Mouse (Mus musculus) lung, embryonic 16.5 days (tissue): Measurements from ENCODE around the gene Dao. TPM values are rescaled to one million over a fixed set of nuclear protein-coding genes. Genes with fewer than 3 reads are reported as not detected.

ENCODE experiments used
- ATAC-seq: fragments of 200-750 bp; cut with Nextera tagmentation; 2 replicates; pipeline ENCODE4 v1.8.0; 2017; ENCODE audit warnings: low read depth, mild to moderate bottlenecking, moderate library complexity
- H3K27ac ChIP-seq: fragments of 300-500 bp; sonication (generic); 2 replicates; pipeline ENCODE4 v1.5.1; 2014; ENCODE audit warnings: mild to moderate bottlenecking, control low read depth, low read length
- H3K27me3 ChIP-seq: fragments of 300-500 bp; sonication (generic); 2 replicates; pipeline ENCODE4 v1.6.1; 2014; ENCODE audit warnings: low read depth, low read length, mixed read lengths; ENCODE audit not compliant: control insufficient read depth, insufficient read depth
- H3K36me3 ChIP-seq: fragments of 300-500 bp; sonication (generic); 2 replicates; pipeline ENCODE4 v1.6.1; 2014; ENCODE audit warnings: low read length; ENCODE audit not compliant: control insufficient read depth, insufficient read depth
- H3K4me1 ChIP-seq: fragments of 300-500 bp; sonication (generic); replicated peaks from 2 replicates; pipeline ENCODE4 v1.6.1; 2014; ENCODE audit warnings: low read length, mixed read lengths; ENCODE audit not compliant: control insufficient read depth, insufficient read depth
- H3K4me2 ChIP-seq: fragments of 300-500 bp; sonication (generic); 2 replicates; pipeline ENCODE4 v1.6.1; 2014; ENCODE audit warnings: low read depth, low read length, control low read depth
- H3K4me3 ChIP-seq: fragments of 300-500 bp; sonication (generic); 2 replicates; pipeline ENCODE4 v1.5.1; 2014; ENCODE audit warnings: mild to moderate bottlenecking, low read length, control low read depth
- H3K9ac ChIP-seq: fragments of 300-500 bp; sonication (generic); 2 replicates; pipeline ENCODE4 v1.6.1; 2014; ENCODE audit warnings: low read length, control low read depth
- H3K9me3 ChIP-seq: fragments of 300-500 bp; sonication (generic); 2 replicates; pipeline ENCODE4 v1.6.1; 2016; ENCODE audit warnings: low read length; ENCODE audit not compliant: control insufficient read depth
- WGBS: fragments of 180-500 bp; shearing (Covaris S2); extraction: QIAGEN DNeasy Blood & Tissue Kit; methylation state at CpG from one replicate; pipeline ENCODE4 v1.1.7; 2014; 5-methylcytosine and 5-hydroxymethylcytosine counted together
- polyA plus RNA-seq: library from polyadenylated mRNA; unstranded; fragments of >200 nt; fragmentation: Nextera tagmentation; extraction: Ambion mirVana; gene quantifications from 2 replicates; pipeline ENCODE4 v1.2.1, GENCODE M21; 2015

Dao gene
- polyA plus RNA-seq, 1 experiment from 2014 or later, result not detected

DNA sequence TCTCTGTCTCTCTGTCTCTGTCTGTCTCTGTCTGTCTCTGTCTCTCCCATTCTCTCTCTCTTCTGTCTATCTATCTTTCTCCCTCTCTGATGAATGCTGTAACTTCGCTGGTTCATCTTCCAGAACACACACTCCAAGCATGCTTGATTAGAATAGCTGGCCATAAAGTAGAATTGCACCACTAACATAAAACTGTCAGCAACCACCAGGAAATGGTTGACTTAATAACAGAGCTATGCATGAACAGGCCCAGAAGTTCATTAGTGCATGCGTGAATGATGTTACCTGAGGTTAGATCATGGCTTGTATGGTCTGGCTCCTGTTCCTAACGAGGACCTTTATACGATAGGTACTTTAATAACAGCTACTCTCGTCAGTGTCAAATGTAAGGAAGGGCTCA is 1.6 kb downstream of the Dao start:
- Histone ChIP-seq H3K9me3 (no peaks in the 10 kb centered on the region), H3K9ac (no peak overlapping the region), H3K4me1 (no peaks in the 10 kb centered on the region), H3K4me2 (no peak overlapping the region), H3K27me3 (no peaks in the 10 kb centered on the region), H3K4me3 (no peak overlapping the region), H3K27ac (no peak overlapping the region), H3K36me3 (no peaks in the 10 kb centered on the region)
- WGBS, result 72% methylated on average over 5 of the region's 5 CpGs
- ATAC-seq, result no peak

DNA sequence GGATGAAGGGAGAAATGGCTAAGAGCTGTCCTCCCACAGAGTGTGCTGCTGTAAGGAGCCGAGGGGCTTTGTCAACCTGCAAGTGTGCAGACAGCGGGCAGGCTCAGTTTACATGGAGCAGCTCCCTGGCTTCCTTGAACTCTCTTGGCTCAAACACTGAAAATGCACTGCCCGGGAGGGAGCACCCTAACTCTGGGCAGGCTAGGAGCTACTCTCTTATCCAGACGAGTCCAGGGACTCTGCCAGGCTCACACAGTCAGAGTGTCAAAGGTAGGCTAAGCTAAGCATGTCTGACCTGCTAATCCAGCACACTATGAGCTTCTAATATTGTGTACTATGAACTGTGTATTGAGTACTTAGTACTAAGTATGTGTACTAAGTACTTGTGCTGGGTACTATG is 3.5 kb downstream of the Dao start:
- H3K9ac ChIP-seq, result no peak overlapping the region
- ATAC-seq, result no peak
- H3K27me3 ChIP-seq, result no peaks in the 10 kb centered on the region
- no peaks in the 10 kb centered on the region for H3K36me3 ChIP-seq
- no peak overlapping the region for H3K27ac ChIP-seq
- WGBS, result 57% methylated on average over 4 of the region's 4 CpGs
- no peak overlapping the region for H3K4me2 ChIP-seq
- H3K4me1 ChIP-seq, result no peaks in the 10 kb centered on the region
- no peak overlapping the region for H3K4me3 ChIP-seq
- no peaks in the 10 kb centered on the region for H3K9me3 ChIP-seq

DNA sequence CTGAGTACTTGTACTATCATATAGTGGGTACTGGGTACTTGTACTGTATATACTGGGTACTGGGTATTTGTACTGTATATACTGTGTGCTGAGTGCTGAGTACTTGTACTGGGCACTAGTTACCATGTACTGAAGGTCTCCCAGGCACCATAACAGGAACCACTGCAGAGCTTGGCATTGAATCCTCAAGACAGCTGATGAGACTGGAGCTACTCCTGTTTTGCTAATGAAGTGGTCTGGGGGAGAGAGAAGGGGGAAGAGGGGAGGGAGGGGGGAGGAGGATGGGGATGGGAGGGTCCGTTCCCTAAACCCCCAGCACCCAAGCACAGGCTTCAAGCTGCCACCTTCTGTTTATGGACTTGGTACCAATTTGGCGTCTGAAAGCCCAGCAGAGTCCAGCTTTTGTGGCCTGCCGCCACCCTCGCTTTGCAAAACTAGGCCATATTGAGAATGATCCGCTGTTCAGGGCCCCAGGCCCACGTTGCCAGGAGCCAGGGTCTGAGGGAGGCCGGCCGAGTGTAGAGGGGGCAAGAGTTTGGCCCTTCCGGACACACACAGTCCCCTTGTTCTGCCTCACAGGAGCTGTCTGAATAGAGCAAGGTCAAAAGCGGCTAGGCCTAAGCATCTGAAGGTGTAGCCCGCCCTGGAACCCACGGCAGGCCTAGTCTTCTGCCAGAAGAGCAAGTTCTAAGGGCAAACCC is 4.4 kb downstream of the Dao start:
- H3K27ac ChIP-seq, result no peak overlapping the region
- no peaks in the 10 kb centered on the region for H3K4me1 ChIP-seq
- no peak for ATAC-seq
- no peaks in the 10 kb centered on the region for H3K27me3 ChIP-seq
- no peak overlapping the region for H3K4me2 ChIP-seq
- no peak overlapping the region for H3K4me3 ChIP-seq
- H3K36me3 ChIP-seq, result no peaks in the 10 kb centered on the region
- H3K9me3 ChIP-seq, result no peaks in the 10 kb centered on the region
- H3K9ac ChIP-seq, result no peak overlapping the region
- WGBS, result 74% methylated on average over 12 of the region's 12 CpGs

- H3K9ac ChIP-seq, result no peak overlapping the region
- no peak for ATAC-seq
- WGBS, result 64% methylated on average over 4 of the region's 4 CpGs
- no peaks in the 10 kb centered on the region for H3K36me3 ChIP-seq
- H3K9me3 ChIP-seq, result no peaks in the 10 kb centered on the region
- no peak overlapping the region for H3K4me2 ChIP-seq
- H3K27me3 ChIP-seq, result no peaks in the 10 kb centered on the region
- H3K27ac ChIP-seq, result no peak overlapping the region
- no peaks in the 10 kb centered on the region for H3K4me1 ChIP-seq
- no peak overlapping the region for H3K4me3 ChIP-seq
Observed at GRCm38 (mm10) chr5:114009049-114009448, 5.5 kb downstream of the Dao start.

GRCm38 (mm10) chr5:114015121-114015520 is 11.6 kb downstream of the Dao start:
- H3K9me3 ChIP-seq, result no peaks in the 10 kb centered on the region
- H3K27me3 ChIP-seq, result no peaks in the 10 kb centered on the region
- WGBS, result 63% methylated on average over 7 of the region's 7 CpGs
- H3K27ac ChIP-seq, result no peak overlapping the region
- H3K9ac ChIP-seq, result no peak overlapping the region
- no peak overlapping the region for H3K4me3 ChIP-seq
- H3K4me2 ChIP-seq, result no peak overlapping the region
- H3K4me1 ChIP-seq, result no peaks in the 10 kb centered on the region
- ATAC-seq, result no peak
- no peaks in the 10 kb centered on the region for H3K36me3 ChIP-seq

DNA sequence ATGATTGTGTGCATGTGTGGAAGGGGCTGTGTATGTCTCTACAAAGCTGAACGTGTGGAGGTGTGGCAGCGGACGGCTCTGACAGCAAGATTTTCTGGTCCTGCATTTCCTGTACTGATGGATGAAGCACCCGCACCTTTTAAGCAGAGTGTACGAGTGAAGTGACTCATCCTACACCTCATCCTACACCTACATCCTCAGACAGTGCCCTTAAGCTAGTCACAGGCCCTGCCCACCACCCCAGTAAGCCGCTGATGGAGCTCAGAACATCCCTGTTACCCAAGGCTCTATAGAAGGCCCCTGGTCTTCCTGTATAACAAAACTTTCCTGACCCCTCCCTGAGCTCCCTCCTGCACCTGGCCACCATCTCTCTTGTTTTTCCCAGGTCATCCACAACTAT is 20.9 kb downstream of the Dao start:
- H3K27me3 ChIP-seq, result no peaks in the 10 kb centered on the region
- no peaks in the 10 kb centered on the region for H3K36me3 ChIP-seq
- no peak overlapping the region for H3K27ac ChIP-seq
- no peak overlapping the region for H3K4me2 ChIP-seq
- 48% methylated on average over 6 of the region's 6 CpGs for WGBS
- H3K9ac ChIP-seq, result no peak overlapping the region
- no peaks in the 10 kb centered on the region for H3K4me1 ChIP-seq
- ATAC-seq, result no peak
- no peaks in the 10 kb centered on the region for H3K9me3 ChIP-seq
- H3K4me3 ChIP-seq, result no peak overlapping the region

GRCm38 (mm10) chr5:114024885-114025284 is 21.4 kb downstream of the Dao start:
- H3K4me2 ChIP-seq, result no peak overlapping the region

DNA sequence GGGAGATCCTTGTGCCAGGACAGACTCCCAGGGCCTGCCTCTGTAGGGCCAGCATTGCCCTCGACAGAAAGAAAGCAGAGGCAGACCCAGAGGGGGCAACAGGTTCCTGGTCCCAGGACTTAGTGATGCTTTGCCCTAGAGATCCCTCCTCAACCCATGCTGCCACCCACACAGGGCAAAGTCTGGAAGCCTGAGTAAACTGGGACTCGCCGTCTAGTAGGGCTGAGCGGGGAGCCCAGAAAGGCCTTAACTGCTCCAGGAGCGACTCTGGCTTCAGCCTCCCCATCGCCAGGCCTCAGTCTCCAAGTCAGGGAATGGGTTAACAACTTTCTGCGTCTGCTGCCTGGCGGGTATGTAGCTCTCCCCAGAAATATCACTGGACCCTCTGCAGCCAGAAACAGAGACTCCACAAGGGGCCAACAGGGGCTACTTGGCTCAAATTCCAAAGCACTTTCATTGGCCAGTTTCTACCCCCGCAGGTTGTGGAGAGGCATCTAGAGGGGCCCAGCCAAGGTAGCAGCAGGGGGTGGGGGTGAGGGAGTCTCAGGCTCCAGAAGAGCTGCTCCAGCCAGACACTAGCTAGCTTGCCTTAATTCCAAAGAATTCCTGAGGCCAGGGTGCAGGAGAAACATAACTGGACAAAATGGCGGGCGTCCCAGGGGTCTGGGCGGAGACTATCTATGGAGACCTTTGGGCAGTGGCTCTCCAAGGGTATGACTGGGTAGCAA is 23.9 kb downstream of the Dao start:
- Histone ChIP-seq H3K4me2 (no peak overlapping the region), H3K9me3 (no peaks in the 10 kb centered on the region), H3K4me3 (no peak overlapping the region), H3K36me3 (no peaks in the 10 kb centered on the region), H3K9ac (no peak overlapping the region), H3K4me1 (no peaks in the 10 kb centered on the region), H3K27ac (no peak overlapping the region), H3K27me3 (no peaks in the 10 kb centered on the region)
- ATAC-seq, result no peak
- 81% methylated on average over 12 of the region's 12 CpGs for WGBS

More at GRCm38 (mm10) chr5:114024885-114025284, 21.4 kb downstream of the Dao start:
- Histone ChIP-seq H3K4me1 (no peaks in the 10 kb centered on the region), H3K9ac (no peak overlapping the region), H3K27me3 (no peaks in the 10 kb centered on the region), H3K9me3 (no peaks in the 10 kb centered on the region), H3K36me3 (no peaks in the 10 kb centered on the region), H3K4me3 (no peak overlapping the region), H3K27ac (no peak overlapping the region)
- WGBS, result 12% methylated on average over 9 of the region's 10 CpGs
- ATAC-seq, result no peak

GRCm38 (mm10) chr5:114028111-114028510 is 24.6 kb downstream of the Dao start:
- Histone ChIP-seq H3K27ac (no peak overlapping the region), H3K9me3 (no peaks in the 10 kb centered on the region), H3K4me1 (no peaks in the 10 kb centered on the region), H3K9ac (no peak overlapping the region), H3K36me3 (no peaks in the 10 kb centered on the region), H3K4me2 (no peak overlapping the region), H3K4me3 (no peak overlapping the region), H3K27me3 (no peaks in the 10 kb centered on the region)
- ATAC-seq, result no peak
- 78% methylated on average over 12 of the region's 12 CpGs for WGBS
